Mouse (Mus musculus): ENCODE measurements at regions not wholly inside any gene's neighbourhood (a gene's known extent, or its start where the extent isn't known, plus 50 kb on each side); places are given as distances from the start of the nearest gene placed in this dataset.

- no peak for TF ChIP-seq POLR2A (IDR thresholded peaks at IDR 0.05; ENCODE audit: borderline replicate concordance, insufficient read depth, low read length)
- TF ChIP-seq CTCF (IDR thresholded peaks at IDR 0.05; ENCODE audit: borderline replicate concordance, insufficient read depth, low read depth, low read length): no peak
Measured at GRCm38 (mm10) chr4:21173019-21173418, 512.7 kb downstream of the Prdm13 start.

Data from cerebellum, adult 2 months (tissue).